Mouse (Mus musculus) midbrain, embryonic 15.5 days (tissue): ENCODE measurements around the gene Fgf11. TPM values are rescaled to one million over a fixed set of nuclear protein-coding genes. Genes with fewer than 3 reads are reported as not detected.

Source experiments
- ATAC-seq: fragments of 200-750 bp; cut with Nextera tagmentation; replicated peaks from 2 replicates; pipeline ENCODE4 v1.8.0; 2017; ENCODE audit warnings: moderate TSS enrichment
- H3K27ac ChIP-seq: fragments of 300-500 bp; sonication (generic); 2 replicates; pipeline ENCODE4 v1.5.1; 2015; ENCODE audit warnings: mild to moderate bottlenecking, inconsistent platforms
- H3K27me3 ChIP-seq: fragments of 300-500 bp; sonication (generic); replicated peaks from 2 replicates; pipeline ENCODE4 v1.6.1; 2015; ENCODE audit warnings: inconsistent platforms
- H3K36me3 ChIP-seq: fragments of 300-500 bp; sonication (generic); replicated peaks from 2 replicates; pipeline ENCODE4 v1.6.1; 2015; ENCODE audit warnings: inconsistent platforms
- H3K4me1 ChIP-seq: fragments of 300-500 bp; sonication (generic); 2 replicates; pipeline ENCODE4 v1.6.1; 2015; ENCODE audit warnings: inconsistent platforms
- H3K4me2 ChIP-seq: fragments of 300-500 bp; sonication (generic); 2 replicates; pipeline ENCODE4 v1.6.1; 2015; ENCODE audit warnings: inconsistent platforms, mild to moderate bottlenecking, moderate library complexity
- H3K4me3 ChIP-seq: fragments of 300-500 bp; sonication (generic); 2 replicates; pipeline ENCODE4 v1.5.1; 2015; ENCODE audit warnings: mild to moderate bottlenecking, inconsistent platforms
- H3K9ac ChIP-seq: fragments of 300-500 bp; sonication (generic); 2 replicates; pipeline ENCODE4 v1.6.1; 2015; ENCODE audit warnings: mild to moderate bottlenecking, inconsistent platforms
- H3K9me3 ChIP-seq: fragments of 300-500 bp; sonication (generic); 2 replicates; pipeline ENCODE4 v1.6.1; 2016; ENCODE audit warnings: inconsistent platforms
- WGBS: fragments of 180-500 bp; shearing (Covaris S2); methylation state at CpG from one replicate; pipeline ENCODE4 v1.1.7; 2015; ENCODE audit warnings: mixed read lengths; 5-methylcytosine and 5-hydroxymethylcytosine counted together
- polyA plus RNA-seq: library from polyadenylated mRNA; unstranded; fragments of >200 nt; fragmentation: Nextera tagmentation; extraction: Ambion mirVana; gene quantifications from 2 replicates; pipeline ENCODE4 v1.2.1, GENCODE M21; 2015

The Fgf11 gene
- polyA plus RNA-seq, 1 experiment from 2014 or later = 4.5 TPM

GRCm38 (mm10) chr11:69810280-69810679, 8.6 kb upstream of the Fgf11 start:
- Histone ChIP-seq H3K4me2 (no peak overlapping the region), H3K27me3 (peaks cover 14% of the 10 kb centered on the region), H3K4me3 (no peak overlapping the region), H3K9me3 (no peaks in the 10 kb centered on the region), H3K27ac (no peak overlapping the region), H3K36me3 (no peaks in the 10 kb centered on the region), H3K4me1 (0 out of 2 replicates have a peak, but pooled peaks cover under 1% of the 10 kb centered on the region), H3K9ac (no peak overlapping the region)
- no peak for ATAC-seq

GRCm38 (mm10) chr11:69807641-69808040, 6.0 kb upstream of the Fgf11 start:
- no peak for ATAC-seq

GRCm38 (mm10) chr11:69806378-69806777, 4.7 kb upstream of the Fgf11 start:
- ATAC-seq = no peak
- H3K4me3 ChIP-seq = no peak overlapping the region
- H3K9ac ChIP-seq = no peak overlapping the region
- H3K4me2 ChIP-seq = no peak overlapping the region
- H3K27me3 ChIP-seq = peaks cover 23% of the 10 kb centered on the region
- H3K36me3 ChIP-seq = no peaks in the 10 kb centered on the region
- H3K4me1 ChIP-seq = peaks cover 40% of the 10 kb centered on the region
- H3K27ac ChIP-seq = no peak overlapping the region
- 83% methylated on average over 4 of the region's 4 CpGs for WGBS
- no peaks in the 10 kb centered on the region for H3K9me3 ChIP-seq

More at GRCm38 (mm10) chr11:69807641-69808040, 6.0 kb upstream of the Fgf11 start:
- Histone ChIP-seq H3K4me3 (no peak overlapping the region), H3K4me1 (peaks cover 27% of the 10 kb centered on the region), H3K9me3 (no peaks in the 10 kb centered on the region), H3K27me3 (peaks cover 23% of the 10 kb centered on the region), H3K4me2 (no peak overlapping the region), H3K9ac (no peak overlapping the region), H3K36me3 (no peaks in the 10 kb centered on the region), H3K27ac (no peak overlapping the region)
- 84% methylated on average over 2 of the region's 2 CpGs for WGBS

GRCm38 (mm10) chr11:69804972-69805909, 3.6 kb upstream of the Fgf11 start, which contains the start of gene Tmem102:
Gene Tmem102 (minus strand): TSS chr11:69805624.
- peak within 1 kb of the TSS; percentile 74; the same call in 1 of the 2 replicates for H3K4me3 ChIP-seq
- ATAC-seq = no peak
- no peak within 1 kb of the TSS for H3K27ac ChIP-seq
- H3K9me3 ChIP-seq = no peaks in the 10 kb centered on the region
- 6% methylated on average over 29 of the region's 29 CpGs for WGBS
- H3K4me1 ChIP-seq = peaks cover 47% of the 10 kb centered on the region
- H3K4me2 ChIP-seq = peak within 1 kb of the TSS; percentile 86
- H3K36me3 ChIP-seq = no peaks in the 10 kb centered on the region
- H3K9ac ChIP-seq = no peak within 1 kb of the TSS
- peaks cover 23% of the 10 kb centered on the region for H3K27me3 ChIP-seq

GRCm38 (mm10) chr11:69804652-69804940, 2.9 kb upstream of the Fgf11 start:
- no peak for ATAC-seq
- 8% methylated on average over 12 of the region's 12 CpGs for WGBS
- Histone ChIP-seq H3K4me2 (peak overlapping the region; percentile 86), H3K4me3 (peak overlapping the region; percentile 74; the same call in 1 of the 2 replicates), H3K9ac (no peak overlapping the region), H3K36me3 (no peaks in the 10 kb centered on the region), H3K4me1 (peaks cover 53% of the 10 kb centered on the region), H3K27ac (no peak overlapping the region), H3K27me3 (peaks cover 23% of the 10 kb centered on the region), H3K9me3 (no peaks in the 10 kb centered on the region)

- Histone ChIP-seq H3K4me1 (peaks cover 59% of the 10 kb centered on the region), H3K4me2 (peak overlapping the region; percentile 86), H3K4me3 (peak overlapping the region; percentile 74), H3K9ac (peak overlapping the region; percentile 66), H3K27ac (peak overlapping the region; percentile 76), H3K27me3 (peaks cover 23% of the 10 kb centered on the region), H3K9me3 (no peaks in the 10 kb centered on the region), H3K36me3 (no peaks in the 10 kb centered on the region)
- peak; percentile 32 for ATAC-seq
- 2% methylated on average over 60 of the region's 60 CpGs for WGBS
Observed at GRCm38 (mm10) chr11:69803786-69804651, 2.4 kb upstream of the Fgf11 start.

- Histone ChIP-seq H3K27ac (peak overlapping the region; percentile 76), H3K9ac (peak overlapping the region; percentile 66), H3K36me3 (no peaks in the 10 kb centered on the region), H3K4me1 (peaks cover 59% of the 10 kb centered on the region), H3K4me3 (peak overlapping the region; percentile 74), H3K27me3 (peaks cover 23% of the 10 kb centered on the region), H3K9me3 (no peaks in the 10 kb centered on the region), H3K4me2 (peak overlapping the region; percentile 86)
- WGBS = under 1% methylated on average over 12 of the region's 12 CpGs
- ATAC-seq = no peak; the same call in 1 of the 2 replicates
Observed at GRCm38 (mm10) chr11:69803328-69803727, 1.7 kb upstream of the Fgf11 start.

- Histone ChIP-seq H3K27ac (peak overlapping the region; percentile 76), H3K27me3 (peaks cover 23% of the 10 kb centered on the region), H3K9ac (peak overlapping the region; percentile 66), H3K4me1 (peaks cover 59% of the 10 kb centered on the region), H3K4me2 (peak overlapping the region; percentile 86), H3K9me3 (no peaks in the 10 kb centered on the region), H3K36me3 (no peaks in the 10 kb centered on the region), H3K4me3 (peak overlapping the region; percentile 74)
- WGBS = 0% methylated on average over 28 of the region's 33 CpGs
- ATAC-seq = peak; percentile 16; the same call in 1 of the 2 replicates
Observed at GRCm38 (mm10) chr11:69802648-69803105, 1.0 kb upstream of the Fgf11 start.

GRCm38 (mm10) chr11:69800392-69801197, 1.1 kb downstream of the Fgf11 start:
- under 1% methylated on average over 36 of the region's 36 CpGs for WGBS
- no peaks in the 10 kb centered on the region for H3K9me3 ChIP-seq
- peak overlapping the region; percentile 86 for H3K4me2 ChIP-seq
- ATAC-seq = peak; percentile 78
- peak overlapping the region; percentile 98 for H3K27ac ChIP-seq
- H3K36me3 ChIP-seq = no peaks in the 10 kb centered on the region
- peaks cover 64% of the 10 kb centered on the region for H3K4me1 ChIP-seq
- H3K27me3 ChIP-seq = peaks cover 19% of the 10 kb centered on the region
- peak overlapping the region; percentile 74 for H3K4me3 ChIP-seq
- H3K9ac ChIP-seq = peak overlapping the region; percentile 66

GRCm38 (mm10) chr11:69800138-69800391, 1.6 kb downstream of the Fgf11 start:
- Histone ChIP-seq H3K27ac (peak overlapping the region; percentile 98), H3K4me3 (peak overlapping the region; percentile 74), H3K4me1 (peaks cover 64% of the 10 kb centered on the region), H3K4me2 (peak overlapping the region; percentile 86), H3K9ac (peak overlapping the region; percentile 66), H3K27me3 (peaks cover 17% of the 10 kb centered on the region), H3K9me3 (no peaks in the 10 kb centered on the region), H3K36me3 (no peaks in the 10 kb centered on the region)
- WGBS = 0% methylated on average over 11 of the region's 11 CpGs
- peak; percentile 27 for ATAC-seq

- H3K9ac ChIP-seq = peak overlapping the region; percentile 66
- H3K4me3 ChIP-seq = peak overlapping the region; percentile 74
- H3K27ac ChIP-seq = peak overlapping the region; percentile 98
- WGBS = 8% methylated on average over 11 of the region's 12 CpGs
- H3K9me3 ChIP-seq = no peaks in the 10 kb centered on the region
- H3K4me1 ChIP-seq = peaks cover 59% of the 10 kb centered on the region
- peak overlapping the region; percentile 86 for H3K4me2 ChIP-seq
- peaks cover 12% of the 10 kb centered on the region for H3K27me3 ChIP-seq
- no peak for ATAC-seq
- H3K36me3 ChIP-seq = no peaks in the 10 kb centered on the region
Observed at GRCm38 (mm10) chr11:69799394-69800137, 2.1 kb downstream of the Fgf11 start.
